Mouse (Mus musculus): ENCODE data around the gene Tigit. TPM values are rescaled to one million over a fixed set of nuclear protein-coding genes. Genes with fewer than 3 reads are reported as not detected.

Gene Tigit
- total and polyA plus RNA-seq, 3 experiments: 0.18 to 0.32 TPM; not detected in 1

- DNase-seq: no peak
Measured at GRCm38 (mm10) chr16:43668294-43668693, 4.3 kb upstream of the Tigit start.

- DNase-seq: peak; percentile 5
Measured at GRCm38 (mm10) chr16:43664861-43665260, 915 bp upstream of the Tigit start.

GRCm38 (mm10) chr16:43662124-43663004 is 1.6 kb downstream of the Tigit start:
- no peak for DNase-seq

GRCm38 (mm10) chr16:43661576-43661975 is 2.4 kb downstream of the Tigit start:
- DNase-seq: no peak

GRCm38 (mm10) chr16:43655183-43655787 is 8.7 kb downstream of the Tigit start:
- peak; percentile 43 for DNase-seq

GRCm38 (mm10) chr16:43654269-43654668 is 9.7 kb downstream of the Tigit start:
- no peak for DNase-seq

- DNase-seq: no peak
Measured at GRCm38 (mm10) chr16:43653288-43653687, 10.7 kb downstream of the Tigit start.

- DNase-seq: no peak
Measured at GRCm38 (mm10) chr16:43650355-43651080, 13.4 kb downstream of the Tigit start.

GRCm38 (mm10) chr16:43647641-43648040 is 16.3 kb downstream of the Tigit start:
- DNase-seq: no peak

- DNase-seq: no peak
Measured at GRCm38 (mm10) chr16:43646943-43647342, 17.0 kb downstream of the Tigit start.

- no peak for DNase-seq
Measured at GRCm38 (mm10) chr16:43645879-43646278, 18.1 kb downstream of the Tigit start.

GRCm38 (mm10) chr16:43641230-43641629 is 22.7 kb downstream of the Tigit start:
- no peak for DNase-seq

- DNase-seq: no peak
Measured at GRCm38 (mm10) chr16:43638406-43639049, 25.4 kb downstream of the Tigit start.

- DNase-seq: no peak
Measured at GRCm38 (mm10) chr16:43637241-43637640, 26.7 kb downstream of the Tigit start.

- DNase-seq: no peak
Measured at GRCm38 (mm10) chr16:43634037-43634436, 29.9 kb downstream of the Tigit start.

- DNase-seq: no peak
Measured at GRCm38 (mm10) chr16:43631758-43632157, 32.2 kb downstream of the Tigit start.

GRCm38 (mm10) chr16:43628662-43629061 is 35.3 kb downstream of the Tigit start:
- no peak for DNase-seq

GRCm38 (mm10) chr16:43625956-43626355 is 38.0 kb downstream of the Tigit start:
- no peak for DNase-seq

GRCm38 (mm10) chr16:43625289-43625688 is 38.7 kb downstream of the Tigit start:
- no peak for DNase-seq

- DNase-seq: no peak
Measured at GRCm38 (mm10) chr16:43624876-43625275, 39.1 kb downstream of the Tigit start.

GRCm38 (mm10) chr16:43623315-43624000 is 40.5 kb downstream of the Tigit start:
- no peak for DNase-seq

GRCm38 (mm10) chr16:43620359-43620758 is 43.6 kb downstream of the Tigit start:
- DNase-seq: no peak
